Mouse (Mus musculus): ENCODE data around the gene Ppp1r2.
"Not testable (repeated sequence)": the region's sequence is repeated elsewhere in the genome, so short reads cannot be mapped to it uniquely, and the experiment has no call there.

Ppp1r2 gene

GRCm38 (mm10) chr16:31274674-31275460 lies at the start of gene Ppp1r2:
Ppp1r2 (minus strand) TSS chr16:31275277.
- in situ Hi-C loops (cut with MboI, MseI), result no loop called here

DNA sequence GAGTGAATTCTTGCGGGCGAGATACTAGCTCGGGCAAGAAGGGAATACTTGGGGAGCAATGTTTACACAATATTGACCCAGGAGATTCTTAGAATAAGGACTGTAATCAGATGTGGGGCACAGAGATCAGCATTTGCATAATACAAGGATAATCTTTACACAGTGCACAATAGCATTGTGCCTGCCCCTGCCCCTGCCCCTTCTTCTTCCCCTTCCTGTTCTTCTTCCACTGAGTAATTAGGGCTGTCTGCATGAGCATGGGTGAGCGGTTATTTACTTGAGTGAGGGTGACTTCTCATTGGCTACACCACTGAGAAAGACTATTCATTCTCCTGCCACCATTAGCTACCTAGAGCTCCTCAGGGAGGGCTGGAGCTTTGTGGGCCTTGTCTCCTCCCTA lies 46.4 kb upstream of the Ppp1r2 start:
- in situ Hi-C loops (cut with MboI, MseI), result no loop called here

- in situ Hi-C loops (cut with MboI, MseI), result no loop called here
Observed at GRCm38 (mm10) chr16:31320954-31321353, 45.9 kb upstream of the Ppp1r2 start.

- in situ Hi-C loops (cut with MboI, MseI), result not testable (repeated sequence)
Observed at GRCm38 (mm10) chr16:31319723-31320122, 44.6 kb upstream of the Ppp1r2 start.

GRCm38 (mm10) chr16:31319316-31319715 lies 44.2 kb upstream of the Ppp1r2 start:
- in situ Hi-C loops (cut with MboI, MseI), result no loop called here

- in situ Hi-C loops (cut with MboI, MseI), result no loop called here
Observed at GRCm38 (mm10) chr16:31318418-31318817, 43.3 kb upstream of the Ppp1r2 start.

GRCm38 (mm10) chr16:31316246-31317143 lies 41.4 kb upstream of the Ppp1r2 start:
- in situ Hi-C loops (cut with MboI, MseI), result not testable (repeated sequence)

- in situ Hi-C loops (cut with MboI, MseI), result no loop called here
Observed at GRCm38 (mm10) chr16:31315294-31315693, 40.2 kb upstream of the Ppp1r2 start.

DNA sequence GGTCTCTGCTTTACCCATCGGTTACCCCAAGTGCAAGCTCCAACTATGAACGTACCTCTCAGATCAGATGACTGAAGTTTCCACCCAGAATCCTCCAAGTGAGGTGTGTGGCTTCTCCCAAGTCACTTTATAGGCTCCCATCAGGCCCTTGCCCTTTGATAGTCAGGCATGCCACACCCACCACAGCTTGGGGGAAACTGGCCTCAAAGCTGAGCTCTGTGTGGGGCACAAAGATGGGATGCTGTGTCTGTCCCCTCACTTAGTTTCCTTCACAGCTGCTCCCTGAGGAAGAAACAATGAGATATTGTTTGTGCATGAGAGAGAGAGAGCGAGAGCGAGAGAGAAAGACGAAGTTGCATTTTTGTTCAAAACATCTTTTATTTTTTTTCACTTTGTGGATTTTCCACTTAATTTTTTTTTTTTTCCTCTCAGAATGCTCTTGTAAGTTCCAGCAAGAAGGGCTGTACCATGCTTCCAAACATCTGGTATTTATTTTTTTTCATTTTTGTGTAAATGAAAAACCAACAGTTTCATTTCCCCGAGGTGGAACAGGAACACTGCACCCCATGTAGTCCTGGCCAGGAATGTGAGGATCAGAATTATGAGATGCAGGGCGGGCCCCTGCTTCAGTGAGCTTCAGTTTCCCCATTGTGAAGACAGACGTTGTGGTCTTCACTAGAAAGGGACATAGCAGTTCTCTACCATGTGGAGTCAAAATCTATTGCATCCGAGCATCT lies 39.6 kb upstream of the Ppp1r2 start, which contains the start of gene Apod:
Apod (minus strand) TSS at position 312 of the 737 bp plus-strand sequence.
- in situ Hi-C loops (cut with MboI, MseI), result no loop called here

GRCm38 (mm10) chr16:31313611-31314010 lies 38.5 kb upstream of the Ppp1r2 start:
- in situ Hi-C loops (cut with MboI, MseI), result no loop called here

- in situ Hi-C loops (cut with MboI, MseI), result no loop called here
Observed at GRCm38 (mm10) chr16:31312296-31312695, 37.2 kb upstream of the Ppp1r2 start.

GRCm38 (mm10) chr16:31305199-31305919 lies 30.3 kb upstream of the Ppp1r2 start:
- in situ Hi-C loops (cut with MboI, MseI), result no loop called here

DNA sequence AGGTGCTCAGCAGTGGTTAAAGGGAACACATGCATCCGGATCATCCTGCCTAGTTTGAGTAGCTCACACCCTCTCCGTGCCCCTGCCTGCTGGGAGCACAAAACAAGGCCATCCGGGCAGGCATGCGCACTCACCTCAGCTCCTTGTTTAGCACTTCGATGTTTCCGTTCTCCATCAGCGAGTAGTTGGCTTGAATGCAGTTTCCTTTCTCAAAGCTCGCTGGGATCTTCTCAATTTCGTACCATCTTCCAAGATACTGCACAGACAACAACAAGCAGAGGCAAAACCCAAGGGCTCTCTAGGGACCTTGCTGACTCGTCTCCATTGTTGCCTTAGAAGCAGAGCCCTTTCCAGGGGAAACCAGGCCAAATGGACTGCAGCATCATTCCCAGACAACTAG lies 28.2 kb upstream of the Ppp1r2 start:
- in situ Hi-C loops (cut with MboI, MseI), result no loop called here

GRCm38 (mm10) chr16:31300883-31301532 lies 25.9 kb upstream of the Ppp1r2 start:
- in situ Hi-C loops (cut with MboI, MseI), result no loop called here

DNA sequence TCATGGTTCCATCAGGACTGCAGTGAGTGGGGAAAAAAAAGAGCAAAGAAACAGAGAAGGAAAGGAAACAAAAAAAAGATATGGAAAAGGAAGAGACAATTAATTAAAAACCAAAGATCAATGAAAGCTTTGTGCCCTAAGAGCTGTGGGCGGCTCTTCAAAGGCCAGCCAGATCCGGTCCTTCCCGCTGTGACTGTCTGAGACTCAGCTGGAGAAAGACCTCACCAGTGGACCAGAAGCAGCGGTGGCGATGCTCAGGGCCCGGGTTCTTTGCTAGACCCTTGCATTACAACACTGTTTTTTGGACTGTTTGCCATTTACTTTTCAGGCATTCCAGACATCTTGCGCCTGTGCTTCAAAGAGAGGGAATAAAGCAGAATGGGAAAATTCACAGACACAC lies 25.4 kb upstream of the Ppp1r2 start:
- in situ Hi-C loops (cut with MboI, MseI), result no loop called here

- in situ Hi-C loops (cut with MboI, MseI), result no loop called here
Observed at GRCm38 (mm10) chr16:31299960-31300353, 24.9 kb upstream of the Ppp1r2 start.

DNA sequence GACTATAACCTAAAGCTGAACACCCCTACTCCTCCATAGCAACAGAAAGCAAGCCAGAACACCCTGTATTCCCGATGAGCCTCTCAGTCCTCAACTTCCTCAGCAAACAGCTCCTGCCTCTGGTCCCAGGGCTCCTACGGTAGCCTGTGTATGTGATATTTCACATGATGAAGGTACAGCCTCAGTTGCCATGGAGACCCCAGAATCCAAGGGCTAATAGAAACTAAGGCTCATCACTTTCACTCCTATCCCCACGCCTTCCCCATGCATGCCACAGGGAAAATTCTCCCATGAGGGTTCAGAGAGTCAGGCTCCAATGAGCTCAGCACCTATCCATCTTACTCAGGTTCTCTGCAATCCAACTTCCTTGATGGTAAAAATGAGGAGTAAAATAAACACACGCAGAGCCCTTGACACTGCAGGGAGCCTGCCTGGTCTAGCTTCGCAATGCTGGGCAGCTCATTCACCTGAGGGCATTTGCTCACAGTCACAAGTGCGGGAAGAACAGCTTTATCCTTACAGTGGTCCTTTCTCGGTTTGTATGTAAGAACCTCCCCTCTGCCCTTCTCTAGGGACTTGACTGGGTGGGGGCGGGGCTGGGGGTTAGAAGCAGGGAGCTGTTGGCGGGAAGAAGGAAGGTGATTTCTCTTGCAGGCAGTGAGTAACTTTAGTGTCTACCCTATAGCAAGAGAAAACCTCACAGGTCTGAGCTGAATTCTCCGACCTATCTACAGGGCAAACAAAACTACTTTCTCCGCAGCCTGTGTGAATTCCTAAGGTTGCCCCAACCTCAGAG lies 24.3 kb upstream of the Ppp1r2 start:
- in situ Hi-C loops (cut with MboI, MseI), result no loop called here

GRCm38 (mm10) chr16:31297113-31297512 lies 22.0 kb upstream of the Ppp1r2 start:
- in situ Hi-C loops (cut with MboI, MseI), result no loop called here

DNA sequence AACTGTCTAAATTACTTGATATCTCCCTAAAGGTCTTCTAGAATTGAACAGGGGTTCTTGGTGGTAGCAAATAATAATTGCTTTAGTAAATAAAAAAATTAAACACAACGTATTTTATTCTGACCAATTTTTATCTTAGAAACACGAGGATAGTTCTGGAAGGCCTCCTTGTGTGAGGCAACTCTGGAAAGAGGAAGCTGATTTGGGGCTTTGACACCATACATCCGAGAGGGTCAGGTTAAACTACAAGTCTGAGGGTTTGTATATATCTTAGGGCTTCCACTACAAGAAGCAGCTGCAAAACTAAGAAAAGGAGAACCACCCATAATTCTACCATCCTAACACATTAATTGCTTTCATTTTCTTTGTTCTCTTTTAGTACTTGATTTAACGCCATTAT lies 18.7 kb upstream of the Ppp1r2 start:
- in situ Hi-C loops (cut with MboI, MseI), result no loop called here

Data from T-helper 1 cell (primary cell).